Mouse (Mus musculus): ENCODE data around the gene Deaf1.

- TF ChIP-seq POLR2A (IDR thresholded peaks at IDR 0.05; ENCODE audit: borderline replicate concordance, insufficient read depth, low read length), result no peak
- no peak for TF ChIP-seq CTCF (IDR thresholded peaks at IDR 0.05; ENCODE audit: borderline replicate concordance, insufficient read depth, low read depth, low read length)
Measured at GRCm38 (mm10) chr7:141343696-141344095, 16.2 kb upstream of the Deaf1 start.
